14 mouse cellular contexts compared by ENCODE assay signal in genomic region chr2:33265793-33266192, GRCm38 (mm10). TPM values are rescaled to one million over a fixed set of nuclear protein-coding genes. Genes with fewer than 3 reads are reported as not detected.
DNase-seq lines count a peak whose midpoint lies in the region; ATAC-seq and TF ChIP-seq lines count a peak whose summit lies in the region.
"Had no signal": no experiment of that assay in that cellular context is flagged by ENCODE, and none has a peak within 500 bp of the region (broad histone marks: within the 10 kb centered on the region; RNA-seq: fewer than 3 reads in every experiment).

No protein-coding gene starts in this region.

- H3K4me2 ChIP-seq in heart, embryonic 16.5 days (ENCODE audit: low read depth, low read length) = peak overlapping the region; percentile 13; the same call in 1 of the 2 replicates
- H3K4me2 ChIP-seq in midbrain, postnatal 0 days (ENCODE audit: low read depth, low read length, poor library complexity, severe bottlenecking) = no peak overlapping the region

- TF ChIP-seq CTCF in gastrocnemius, adult 2 months (IDR thresholded peaks at IDR 0.05) = no peak
- no peak for TF ChIP-seq CTCF in layer of hippocampus, adult 2 months (conservative IDR thresholded peaks at IDR 0.05)
- TF ChIP-seq CTCF in midbrain, postnatal 0 days (IDR thresholded peaks at IDR 0.05) = no peak

- no peak for ATAC-seq in heart, embryonic 16.5 days (replicated peaks; ENCODE audit: extremely low read depth, insufficient read depth, low FRiP score)
- ATAC-seq in midbrain, postnatal 0 days (ENCODE audit: low FRiP score) = no peak

- peaks cover 35% of the 10 kb centered on the region for H3K4me1 ChIP-seq in heart, embryonic 16.5 days (ENCODE audit: control insufficient read depth, insufficient read depth, low read length)
- 0 out of 2 replicates have a peak, but pooled peaks cover 5% of the 10 kb centered on the region for H3K4me1 ChIP-seq in midbrain, postnatal 0 days (ENCODE audit: insufficient read depth, low read length)

- H3K36me3 ChIP-seq in heart, embryonic 16.5 days (ENCODE audit: control insufficient read depth, insufficient read depth) = no peaks in the 10 kb centered on the region
- peaks cover 11% of the 10 kb centered on the region for H3K36me3 ChIP-seq in midbrain, postnatal 0 days (ENCODE audit: insufficient read depth, low read length)

- H3K9ac ChIP-seq in heart, embryonic 16.5 days (ENCODE audit: low read length) = peak overlapping the region; percentile 44; the same call in 1 of the 2 replicates
- no peak overlapping the region for H3K9ac ChIP-seq in midbrain, postnatal 0 days (replicated peaks; ENCODE audit: low read length, poor library complexity, severe bottlenecking)

- WGBS in heart, embryonic 16.5 days = 24% methylated on average over 3 of the region's 3 CpGs
- WGBS in midbrain, postnatal 0 days = 60% methylated on average over 3 of the region's 3 CpGs

- H3K27ac ChIP-seq in gastrocnemius, adult 2 months = peak overlapping the region; percentile 44
- peak overlapping the region; percentile 6; the same call in 1 of the 2 replicates for H3K27ac ChIP-seq in layer of hippocampus, adult 2 months
- peak overlapping the region; percentile 93 for H3K27ac ChIP-seq in heart, embryonic 16.5 days (ENCODE audit: low read length)
- 0 out of 2 replicates have a peak overlapping the region, but pooled peaks have one; percentile 57 for H3K27ac ChIP-seq in midbrain, postnatal 0 days (ENCODE audit: low read depth, low read length)

- H3K9me3 ChIP-seq in heart, embryonic 16.5 days (replicated peaks; ENCODE audit: control insufficient read depth, low read length) = no peaks in the 10 kb centered on the region
- H3K9me3 ChIP-seq in midbrain, postnatal 0 days (ENCODE audit: low read length) = no peaks in the 10 kb centered on the region

- intact Hi-C loops in gastrocnemius, adult 2 months (cut with DNase I) = no loop called here

- no peak for DNase-seq in gastrocnemius, adult 2 months
- no peak for DNase-seq in gastrocnemius, adult 8-10 months (ENCODE audit: low spot score in 2 of 2)
- DNase-seq in layer of hippocampus, adult 2 months (ENCODE audit: low spot score in 2 of 2) = no peak
- DNase-seq in layer of hippocampus, adult 9-11 months = no peak
- DNase-seq in midbrain, postnatal 0 days (ENCODE audit: low spot score) = no peak
- DNase-seq in frontal cortex, postnatal 10 days (ENCODE audit: low spot score in 2 of 2) = no peak
- no peak for DNase-seq in adrenal gland, postnatal 4 days (ENCODE audit: low spot score in 2 of 2)
- DNase-seq: adrenal gland, adult 8-10 months; cerebellum, postnatal 14 days; gastrocnemius, postnatal 10 days; kidney, postnatal 10 days; lung, postnatal 14 days; right cerebral cortex, postnatal 4 days had no signal

- no peak overlapping the region for H3K4me3 ChIP-seq in gastrocnemius, adult 2 months
- H3K4me3 ChIP-seq in layer of hippocampus, adult 2 months = no peak overlapping the region
- H3K4me3 ChIP-seq in heart, embryonic 16.5 days (ENCODE audit: low read length) = no peak overlapping the region
- H3K4me3 ChIP-seq in midbrain, postnatal 0 days (ENCODE audit: low read depth, low read length) = no peak overlapping the region

- no peaks in the 10 kb centered on the region for H3K27me3 ChIP-seq in heart, embryonic 16.5 days (ENCODE audit: control insufficient read depth, insufficient read depth, low read length)
- no peaks in the 10 kb centered on the region for H3K27me3 ChIP-seq in midbrain, postnatal 0 days (ENCODE audit: insufficient read depth, low read length)

RNA-seq across cellular contexts. Expression of gene Angptl2, which starts 49.9 kb away (rescaled TPM):
- 10 to 100 TPM; 20.6 to 47.1 TPM for total RNA-seq in gastrocnemius, adult 2 months (2021)
- total RNA-seq in gastrocnemius, adult 8-10 months (2022) = 10 to 100 TPM; 21.1 to 32.8 (median 26.5) TPM
- 1 to 10 TPM in 1 of 2 experiments, under 1 TPM in 1; 0.81 to 2.2 TPM for total RNA-seq in layer of hippocampus, adult 2 months (2021)
- polyA plus RNA-seq in heart, embryonic 16.5 days (2015; fragmentation: Nextera tagmentation; extraction: Ambion mirVana) = 75.1 and 76.4 TPM in 2 replicates
- 16.7 and 16.8 TPM in 2 replicates for total RNA-seq in midbrain, postnatal 0 days (2014; rRNA removed)
- 9.8 TPM in 2 replicates for polyA plus RNA-seq in midbrain, postnatal 0 days (2015; fragmentation: Nextera tagmentation; extraction: Ambion mirVana)
- total RNA-seq in adrenal gland, postnatal 4 days (2021) = 10 to 100 TPM; 41.9 to 51.7 TPM

Comparison
In these comparisons a context has a peak if more than half of its experiments do, and no peak if none do; other contexts are left out.
1. H3K27ac ChIP-seq: peak in every context shown above with its lines; median percentile 93 in heart, embryonic 16.5 days; 57 in midbrain, postnatal 0 days; 44 in gastrocnemius, adult 2 months; 6 in layer of hippocampus, adult 2 months.